Mouse (Mus musculus): ENCODE data around the gene Arid4a. TPM values are rescaled to one million over a fixed set of nuclear protein-coding genes. Genes with fewer than 3 reads are reported as not detected.

Gene Arid4a
- polyA plus RNA-seq, 1 experiment from 2014 or later: 30.3 TPM

DNA sequence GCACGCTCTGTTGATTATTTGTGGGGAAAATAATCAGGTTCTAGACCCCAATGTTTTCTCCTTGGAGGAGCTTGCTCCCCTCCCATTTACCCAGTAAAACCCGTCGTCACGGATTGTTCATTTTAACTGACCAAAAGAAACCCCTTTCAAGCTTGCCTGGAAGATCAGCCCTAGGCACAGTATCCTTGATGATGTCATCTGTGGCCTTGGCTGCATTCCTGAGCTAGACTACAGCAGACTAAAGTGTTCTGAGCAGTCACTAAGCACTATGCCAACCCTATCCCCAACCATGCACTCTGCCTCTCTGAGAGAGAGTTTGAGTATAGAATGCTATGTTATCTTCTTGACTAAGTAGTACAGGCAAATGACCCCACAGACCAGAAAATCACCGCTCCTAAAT, 100.6 kb downstream of the Arid4a start:
- WGBS: 82% methylated on average over 5 of the region's 5 CpGs
- H3K4me2 ChIP-seq (ENCODE audit: low read depth, low read length): no peak overlapping the region
- H3K36me3 ChIP-seq (replicated peaks; ENCODE audit: control insufficient read depth, insufficient read depth, low read depth, low read length): no peaks in the 10 kb centered on the region
- no peaks in the 10 kb centered on the region for H3K27me3 ChIP-seq (ENCODE audit: control insufficient read depth, insufficient read depth, low read length)
- H3K9me3 ChIP-seq (replicated peaks; ENCODE audit: control insufficient read depth, low read length): no peaks in the 10 kb centered on the region
- peaks cover 6% of the 10 kb centered on the region; the same call in 1 of the 2 replicates for H3K4me1 ChIP-seq (ENCODE audit: control insufficient read depth, insufficient read depth, low read length)
- no peak overlapping the region for H3K4me3 ChIP-seq (ENCODE audit: low read depth, low read length)
- no peak overlapping the region for H3K9ac ChIP-seq (replicated peaks; ENCODE audit: low read length)
- no peak for DNase-seq (ENCODE audit: low spot score)
- no peak for ATAC-seq (replicated peaks; ENCODE audit: insufficient number of reproducible peaks, low FRiP score, low TSS enrichment, low read depth)
- no peak overlapping the region for H3K27ac ChIP-seq (replicated peaks; ENCODE audit: low read depth, low read length)

DNA sequence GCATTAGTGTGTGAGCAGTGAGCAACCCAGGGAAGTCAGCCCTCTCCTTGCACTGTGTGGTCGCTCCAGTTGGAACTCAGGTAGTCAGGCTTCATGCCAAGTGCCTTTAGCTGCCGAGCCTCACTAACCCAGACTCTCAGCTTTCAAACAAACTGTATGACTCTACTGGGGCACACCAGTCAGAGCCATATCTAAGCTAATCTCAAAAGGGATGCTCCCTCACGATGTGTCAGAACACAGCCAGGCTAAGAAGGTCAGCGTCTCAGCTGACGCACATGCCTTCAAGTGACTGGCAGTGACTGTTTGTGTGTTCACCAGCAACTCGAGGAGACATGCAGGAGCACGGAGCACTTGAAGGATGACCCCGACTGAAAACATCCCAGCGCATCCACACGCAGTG, 106.9 kb downstream of the Arid4a start:
- no peak overlapping the region for H3K4me2 ChIP-seq (ENCODE audit: low read depth, low read length)
- DNase-seq (ENCODE audit: low spot score): no peak
- H3K4me3 ChIP-seq (ENCODE audit: low read depth, low read length): no peak overlapping the region
- H3K36me3 ChIP-seq (replicated peaks; ENCODE audit: control insufficient read depth, insufficient read depth, low read depth, low read length): no peaks in the 10 kb centered on the region; the same call in 1 of the 2 replicates
- no peak overlapping the region for H3K27ac ChIP-seq (replicated peaks; ENCODE audit: low read depth, low read length)
- no peaks in the 10 kb centered on the region for H3K4me1 ChIP-seq (ENCODE audit: control insufficient read depth, insufficient read depth, low read length)
- H3K9me3 ChIP-seq (replicated peaks; ENCODE audit: control insufficient read depth, low read length): no peaks in the 10 kb centered on the region
- ATAC-seq (replicated peaks; ENCODE audit: insufficient number of reproducible peaks, low FRiP score, low TSS enrichment, low read depth): no peak
- WGBS: 88% methylated on average over 10 of the region's 10 CpGs
- no peaks in the 10 kb centered on the region for H3K27me3 ChIP-seq (ENCODE audit: control insufficient read depth, insufficient read depth, low read length)
- no peak overlapping the region for H3K9ac ChIP-seq (replicated peaks; ENCODE audit: low read length)

DNA sequence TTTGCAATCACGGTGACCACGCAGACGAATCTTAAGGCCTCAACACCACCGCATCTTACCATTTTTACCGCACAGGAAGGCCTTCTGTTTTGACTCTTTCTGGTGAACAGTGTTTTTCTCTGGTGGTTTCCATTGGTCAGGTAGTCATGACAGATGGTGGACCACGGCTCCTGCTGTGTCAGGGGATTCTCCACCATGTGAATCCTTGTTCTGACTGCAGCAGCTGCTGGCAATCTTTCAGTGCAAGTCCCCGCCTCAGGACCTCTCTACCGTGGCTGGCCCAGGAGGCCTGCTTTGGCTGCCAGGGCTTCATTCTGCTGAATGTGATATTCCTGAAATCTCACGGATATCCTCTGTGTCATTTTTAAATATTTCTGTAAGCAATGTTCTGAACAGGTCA, 107.5 kb downstream of the Arid4a start:
- Histone ChIP-seq H3K27me3 (ENCODE audit: control insufficient read depth, insufficient read depth, low read length) (no peaks in the 10 kb centered on the region), H3K9me3 (replicated peaks; ENCODE audit: control insufficient read depth, low read length) (no peaks in the 10 kb centered on the region), H3K4me3 (ENCODE audit: low read depth, low read length) (no peak overlapping the region), H3K4me1 (ENCODE audit: control insufficient read depth, insufficient read depth, low read length) (no peaks in the 10 kb centered on the region), H3K4me2 (ENCODE audit: low read depth, low read length) (no peak overlapping the region), H3K36me3 (replicated peaks; ENCODE audit: control insufficient read depth, insufficient read depth, low read depth, low read length) (no peaks in the 10 kb centered on the region; the same call in 1 of the 2 replicates), H3K27ac (replicated peaks; ENCODE audit: low read depth, low read length) (no peak overlapping the region), H3K9ac (replicated peaks; ENCODE audit: low read length) (no peak overlapping the region)
- DNase-seq (ENCODE audit: low spot score) (no peak), ATAC-seq (replicated peaks; ENCODE audit: insufficient number of reproducible peaks, low FRiP score, low TSS enrichment, low read depth) (no peak)
- 92% methylated on average over 9 of the region's 9 CpGs for WGBS

DNA sequence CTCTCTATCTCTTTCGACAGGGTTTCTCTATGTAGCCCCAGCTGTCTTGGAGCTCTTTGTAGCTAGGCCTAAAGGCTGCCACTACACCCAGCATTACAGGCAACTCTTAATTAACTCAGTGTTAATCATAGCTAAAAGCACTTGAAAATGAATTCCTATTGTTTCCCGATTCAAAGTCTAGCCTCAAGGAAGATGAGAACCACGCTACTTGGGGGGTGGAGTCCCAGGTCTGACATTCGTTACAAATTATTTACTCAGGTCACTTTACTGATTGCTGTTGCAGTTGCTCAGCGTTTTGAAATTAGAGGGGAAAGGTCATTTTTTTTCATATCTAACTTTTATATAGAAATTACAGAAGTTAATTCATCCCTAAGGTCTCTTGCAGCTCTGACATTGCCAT, 119.8 kb downstream of the Arid4a start:
- H3K4me1 ChIP-seq (ENCODE audit: control insufficient read depth, insufficient read depth, low read length): no peaks in the 10 kb centered on the region
- H3K27me3 ChIP-seq (ENCODE audit: control insufficient read depth, insufficient read depth, low read length): no peaks in the 10 kb centered on the region
- H3K4me2 ChIP-seq (ENCODE audit: low read depth, low read length): peak overlapping the region; percentile 75; the same call in 1 of the 2 replicates
- ATAC-seq (replicated peaks; ENCODE audit: insufficient number of reproducible peaks, low FRiP score, low TSS enrichment, low read depth): no peak
- H3K9me3 ChIP-seq (replicated peaks; ENCODE audit: control insufficient read depth, low read length): no peaks in the 10 kb centered on the region
- no peaks in the 10 kb centered on the region for H3K36me3 ChIP-seq (replicated peaks; ENCODE audit: control insufficient read depth, insufficient read depth, low read depth, low read length)
- no peak overlapping the region for H3K27ac ChIP-seq (replicated peaks; ENCODE audit: low read depth, low read length)
- 29% methylated on average over 5 of the region's 5 CpGs for WGBS
- no peak for DNase-seq (ENCODE audit: low spot score)
- H3K4me3 ChIP-seq (ENCODE audit: low read depth, low read length): peak overlapping the region; percentile 96
- no peak overlapping the region for H3K9ac ChIP-seq (replicated peaks; ENCODE audit: low read length)

DNA sequence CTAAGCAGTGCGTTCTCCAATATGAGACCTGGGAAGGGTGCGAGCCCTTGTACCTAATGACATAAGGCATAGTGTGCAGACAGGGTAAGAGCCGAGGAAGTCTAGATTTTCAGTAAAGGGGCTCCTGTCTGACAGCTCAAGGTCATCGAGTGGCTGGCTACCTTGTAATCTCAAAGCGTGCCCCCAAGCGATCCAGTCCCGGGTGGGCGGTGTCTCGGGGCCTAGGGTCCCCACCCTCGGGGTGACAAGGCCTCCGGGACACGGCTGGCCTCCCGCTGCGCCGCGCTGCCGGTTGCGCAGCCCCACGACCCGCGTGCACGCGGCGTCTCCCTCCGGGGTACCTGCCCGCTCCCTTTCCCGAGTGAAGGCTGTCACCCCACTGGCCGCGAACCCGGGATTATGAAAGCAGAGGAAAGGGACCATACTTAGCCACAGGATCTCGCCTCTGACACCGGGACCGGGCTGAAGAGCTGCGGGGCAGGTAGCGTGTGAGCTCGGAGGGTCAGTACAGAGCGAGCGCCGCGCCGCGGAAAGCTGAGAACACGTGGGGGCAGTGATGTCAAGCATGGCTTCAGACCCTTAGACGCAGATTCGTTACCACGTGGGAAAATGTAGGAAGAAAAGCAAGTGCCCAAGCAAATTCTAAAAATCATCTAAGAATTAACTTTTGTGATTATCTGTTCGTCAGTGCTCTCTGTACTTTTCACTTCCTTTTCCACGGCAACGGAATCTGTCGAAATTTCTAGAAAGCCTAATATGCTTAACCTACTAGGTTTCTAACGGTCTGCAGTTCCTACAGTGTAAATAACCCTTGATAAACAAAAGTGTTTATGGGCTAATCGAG, 120.6 kb downstream of the Arid4a start, which contains the start of the genes Timm9 and 2700049A03Rik:
Timm9 (minus strand) TSS at position 555 of the 844 bp plus-strand sequence.
2700049A03Rik (plus strand) TSS at position 719 of the 844 bp plus-strand sequence.
- DNase-seq (ENCODE audit: low spot score) (peak; percentile 85), ATAC-seq (replicated peaks; ENCODE audit: insufficient number of reproducible peaks, low FRiP score, low TSS enrichment, low read depth) (peak; percentile 91)
- no peaks in the 10 kb centered on the region for H3K27me3 ChIP-seq (ENCODE audit: control insufficient read depth, insufficient read depth, low read length)
- no peaks in the 10 kb centered on the region for H3K36me3 ChIP-seq (replicated peaks; ENCODE audit: control insufficient read depth, insufficient read depth, low read depth, low read length)
- under 1% methylated on average over 52 of the region's 52 CpGs for WGBS
- H3K9me3 ChIP-seq (replicated peaks; ENCODE audit: control insufficient read depth, low read length): no peaks in the 10 kb centered on the region
- no peaks in the 10 kb centered on the region for H3K4me1 ChIP-seq (ENCODE audit: control insufficient read depth, insufficient read depth, low read length)
- peak within 1 kb of the TSS; percentile 96 for H3K4me3 ChIP-seq (ENCODE audit: low read depth, low read length)
- peak within 1 kb of the TSS; percentile 75 for H3K4me2 ChIP-seq (ENCODE audit: low read depth, low read length)
- H3K9ac ChIP-seq (replicated peaks; ENCODE audit: low read length): peak within 1 kb of the TSS; percentile 86
- H3K27ac ChIP-seq (replicated peaks; ENCODE audit: low read depth, low read length): 0 out of 2 replicates have a peak within 1 kb of the TSS, but pooled peaks have one; percentile 11

DNA sequence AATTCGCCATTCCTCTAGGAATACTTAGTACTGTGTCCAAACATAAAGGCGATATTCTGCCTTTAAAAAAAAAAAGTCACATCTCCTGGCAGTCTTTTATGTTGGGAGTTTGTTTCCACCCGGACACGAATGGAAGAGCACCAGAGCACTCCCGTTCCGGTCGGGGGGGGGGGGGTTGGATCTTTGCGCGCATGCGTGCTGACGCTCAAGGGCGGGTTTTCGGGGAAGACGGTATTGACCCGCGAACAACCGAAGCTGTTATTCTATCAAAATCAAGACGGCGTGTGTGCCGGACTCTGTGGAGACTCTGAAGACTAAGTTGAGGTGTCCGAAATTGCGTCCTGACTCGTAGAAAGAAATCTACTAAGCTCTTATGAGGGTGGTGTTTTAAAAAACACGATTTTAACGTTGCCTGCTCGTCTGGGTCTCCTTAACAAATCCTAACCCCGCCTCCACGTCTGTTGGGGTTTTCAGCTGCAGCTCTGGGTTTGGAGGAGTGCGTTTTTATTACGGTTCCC, 121.2 kb downstream of the Arid4a start:
- Histone ChIP-seq H3K4me1 (ENCODE audit: control insufficient read depth, insufficient read depth, low read length) (no peaks in the 10 kb centered on the region), H3K9me3 (replicated peaks; ENCODE audit: control insufficient read depth, low read length) (no peaks in the 10 kb centered on the region), H3K27ac (replicated peaks; ENCODE audit: low read depth, low read length) (0 out of 2 replicates have a peak overlapping the region, but pooled peaks have one; percentile 9), H3K9ac (replicated peaks; ENCODE audit: low read length) (peak overlapping the region; percentile 86), H3K4me2 (ENCODE audit: low read depth, low read length) (peak overlapping the region; percentile 75), H3K36me3 (replicated peaks; ENCODE audit: control insufficient read depth, insufficient read depth, low read depth, low read length) (no peaks in the 10 kb centered on the region), H3K4me3 (ENCODE audit: low read depth, low read length) (peak overlapping the region; percentile 96), H3K27me3 (ENCODE audit: control insufficient read depth, insufficient read depth, low read length) (no peaks in the 10 kb centered on the region)
- peak; percentile 57 for ATAC-seq (replicated peaks; ENCODE audit: insufficient number of reproducible peaks, low FRiP score, low TSS enrichment, low read depth)
- DNase-seq (ENCODE audit: low spot score): peak; percentile 94
- under 1% methylated on average over 30 of the region's 30 CpGs for WGBS

DNA sequence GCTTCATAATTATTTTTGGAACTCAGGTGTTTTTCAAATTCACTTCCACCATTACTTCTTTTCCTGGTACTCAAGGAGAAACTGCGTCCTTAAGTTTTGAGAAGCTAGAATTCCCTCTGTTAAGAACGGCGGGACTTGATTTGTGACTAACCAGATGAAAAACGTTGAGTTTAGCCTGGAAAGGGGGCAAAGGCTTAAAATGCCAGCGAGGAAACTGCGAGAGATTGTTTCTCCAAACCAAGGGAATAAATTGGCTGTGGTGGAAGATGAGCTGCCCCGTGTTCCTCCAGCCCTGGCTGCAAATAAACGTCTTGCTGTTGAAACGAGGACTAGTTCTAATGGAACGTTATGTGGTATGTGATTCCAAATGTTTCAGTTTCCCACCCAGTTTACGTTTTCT, 121.9 kb downstream of the Arid4a start:
- DNase-seq (ENCODE audit: low spot score) (no peak), ATAC-seq (replicated peaks; ENCODE audit: insufficient number of reproducible peaks, low FRiP score, low TSS enrichment, low read depth) (no peak)
- Histone ChIP-seq H3K4me3 (ENCODE audit: low read depth, low read length) (peak overlapping the region; percentile 96), H3K36me3 (replicated peaks; ENCODE audit: control insufficient read depth, insufficient read depth, low read depth, low read length) (no peaks in the 10 kb centered on the region), H3K9me3 (replicated peaks; ENCODE audit: control insufficient read depth, low read length) (no peaks in the 10 kb centered on the region), H3K27me3 (ENCODE audit: control insufficient read depth, insufficient read depth, low read length) (no peaks in the 10 kb centered on the region), H3K27ac (replicated peaks; ENCODE audit: low read depth, low read length) (no peak overlapping the region), H3K4me1 (ENCODE audit: control insufficient read depth, insufficient read depth, low read length) (no peaks in the 10 kb centered on the region), H3K4me2 (ENCODE audit: low read depth, low read length) (peak overlapping the region; percentile 69), H3K9ac (replicated peaks; ENCODE audit: low read length) (peak overlapping the region; percentile 33; the same call in 1 of the 2 replicates)
- 9% methylated on average over 11 of the region's 11 CpGs for WGBS

DNA sequence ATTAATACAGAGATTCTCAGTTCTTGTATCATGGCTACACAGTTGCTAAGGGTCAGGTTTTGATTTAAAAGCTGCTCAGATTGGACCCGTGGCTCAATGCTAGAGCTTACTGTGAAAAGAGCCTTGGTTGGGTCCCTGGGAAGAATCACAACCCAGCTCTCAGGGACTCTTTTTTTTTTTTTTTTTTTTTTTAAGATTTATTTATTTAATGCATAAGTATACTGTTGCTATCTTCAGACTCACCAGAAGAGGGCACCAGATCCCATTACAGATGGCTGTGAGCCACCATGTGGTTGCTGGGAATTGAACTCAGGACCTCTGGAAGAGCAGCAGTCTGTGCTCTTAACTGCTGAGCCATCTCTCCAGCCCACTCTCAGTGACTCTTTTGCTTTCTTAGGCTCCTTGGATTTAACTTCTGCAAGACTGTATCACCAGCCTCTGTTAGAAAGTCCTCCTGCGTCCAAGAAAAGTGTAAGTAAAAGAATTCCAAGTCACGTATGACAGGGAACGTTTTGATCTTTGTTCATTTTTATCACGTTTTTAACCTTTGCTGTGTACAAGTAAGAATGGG, 123.6 kb downstream of the Arid4a start:
- 78% methylated on average over 5 of the region's 5 CpGs for WGBS
- Histone ChIP-seq H3K4me1 (ENCODE audit: control insufficient read depth, insufficient read depth, low read length) (no peaks in the 10 kb centered on the region), H3K27me3 (ENCODE audit: control insufficient read depth, insufficient read depth, low read length) (no peaks in the 10 kb centered on the region), H3K27ac (replicated peaks; ENCODE audit: low read depth, low read length) (no peak overlapping the region), H3K36me3 (replicated peaks; ENCODE audit: control insufficient read depth, insufficient read depth, low read depth, low read length) (no peaks in the 10 kb centered on the region), H3K9me3 (replicated peaks; ENCODE audit: control insufficient read depth, low read length) (no peaks in the 10 kb centered on the region), H3K9ac (replicated peaks; ENCODE audit: low read length) (no peak overlapping the region), H3K4me3 (ENCODE audit: low read depth, low read length) (no peak overlapping the region), H3K4me2 (ENCODE audit: low read depth, low read length) (no peak overlapping the region)
- ATAC-seq (replicated peaks; ENCODE audit: insufficient number of reproducible peaks, low FRiP score, low TSS enrichment, low read depth) (no peak), DNase-seq (ENCODE audit: low spot score) (no peak)
